Mouse (Mus musculus): ENCODE results near the gene Lrrc36. TPM values are rescaled to one million over a fixed set of nuclear protein-coding genes. Genes with fewer than 3 reads are reported as not detected.

Gene Lrrc36
- polyA plus RNA-seq, 1 experiment from 2014 or later: 0.34 TPM

DNA sequence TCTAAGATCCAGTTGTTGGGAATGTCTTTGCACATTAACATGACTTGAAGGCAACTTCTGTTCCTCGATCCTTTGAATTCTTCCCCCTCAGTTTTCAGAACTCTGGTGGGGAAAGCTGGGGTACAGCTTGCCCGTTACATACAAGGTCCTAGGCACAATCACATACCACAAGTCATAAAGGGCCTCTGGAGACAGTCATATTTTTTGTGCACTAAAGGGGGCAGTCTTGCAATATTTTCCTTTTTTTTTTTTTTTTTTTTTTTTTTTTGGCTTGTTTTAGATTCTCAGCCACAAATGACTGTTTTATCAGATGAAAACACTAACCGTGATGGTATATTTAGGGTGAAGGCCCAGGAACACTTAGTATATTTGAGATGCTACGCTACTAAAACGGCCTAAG, 39.9 kb downstream of the Lrrc36 start:
- 57% methylated on average over 5 of the region's 5 CpGs for WGBS
- H3K36me3 ChIP-seq (ENCODE audit: insufficient read depth, low read length): no peaks in the 10 kb centered on the region
- no peaks in the 10 kb centered on the region for H3K27me3 ChIP-seq (ENCODE audit: insufficient read depth, low read length)
- no peak overlapping the region for H3K4me2 ChIP-seq (ENCODE audit: low read length)
- no peak overlapping the region for H3K27ac ChIP-seq
- TF ChIP-seq CTCF (IDR thresholded peaks at IDR 0.05; ENCODE audit: low read depth): peak; percentile 53
- H3K9me3 ChIP-seq (replicated peaks; ENCODE audit: low read length): no peaks in the 10 kb centered on the region
- ATAC-seq (replicated peaks; ENCODE audit: low FRiP score, low read depth): no peak
- no peak overlapping the region for H3K9ac ChIP-seq (ENCODE audit: low read depth, low read length)
- peak; percentile 50 for DNase-seq (ENCODE audit: low spot score)
- no peak overlapping the region for H3K4me3 ChIP-seq (replicated peaks; ENCODE audit: low read depth, low read length)
- no peaks in the 10 kb centered on the region for H3K4me1 ChIP-seq (replicated peaks; ENCODE audit: insufficient read depth, low read length)

- H3K4me1 ChIP-seq (replicated peaks; ENCODE audit: insufficient read depth, low read length): no peaks in the 10 kb centered on the region
- H3K9ac ChIP-seq (ENCODE audit: low read depth, low read length): no peak overlapping the region
- no peak for TF ChIP-seq CTCF (IDR thresholded peaks at IDR 0.05; ENCODE audit: low read depth)
- no peak overlapping the region for H3K4me3 ChIP-seq (replicated peaks; ENCODE audit: low read depth, low read length)
- ATAC-seq (replicated peaks; ENCODE audit: low FRiP score, low read depth): no peak
- 50% methylated on average over 5 of the region's 5 CpGs for WGBS
- no peaks in the 10 kb centered on the region for H3K27me3 ChIP-seq (ENCODE audit: insufficient read depth, low read length)
- no peak overlapping the region for H3K27ac ChIP-seq
- H3K36me3 ChIP-seq (ENCODE audit: insufficient read depth, low read length): no peaks in the 10 kb centered on the region
- H3K9me3 ChIP-seq (replicated peaks; ENCODE audit: low read length): no peaks in the 10 kb centered on the region
- no peak overlapping the region for H3K4me2 ChIP-seq (ENCODE audit: low read length)
- no peak for DNase-seq (ENCODE audit: low spot score)
These were observed 40.7 kb downstream of the Lrrc36 start for GRCm38 (mm10) chr8:105454088-105454487.

DNA sequence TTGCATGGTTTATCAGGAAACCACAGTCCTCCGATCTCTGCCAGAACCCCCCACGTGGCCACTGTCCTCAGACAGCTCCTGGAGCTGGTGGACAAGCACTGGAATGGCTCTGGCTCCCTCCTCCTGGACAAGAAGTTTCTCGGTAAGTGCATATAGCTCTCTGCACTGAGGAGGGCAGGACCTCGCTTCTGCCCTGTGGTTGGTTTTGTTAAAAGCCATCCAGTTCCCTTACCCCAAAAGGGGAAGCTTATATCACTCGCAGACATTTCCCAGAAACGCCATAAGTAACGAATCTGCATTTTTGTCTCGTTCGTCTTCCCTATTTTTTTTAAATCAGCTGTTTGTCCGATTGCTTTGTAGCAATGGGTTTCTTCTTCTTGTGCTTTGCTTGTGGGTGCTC, 41.8 kb downstream of the Lrrc36 start:
- no peak for TF ChIP-seq CTCF (IDR thresholded peaks at IDR 0.05; ENCODE audit: low read depth)
- Histone ChIP-seq H3K27me3 (ENCODE audit: insufficient read depth, low read length) (no peaks in the 10 kb centered on the region), H3K9me3 (replicated peaks; ENCODE audit: low read length) (no peaks in the 10 kb centered on the region), H3K27ac (no peak overlapping the region), H3K36me3 (ENCODE audit: insufficient read depth, low read length) (no peaks in the 10 kb centered on the region), H3K4me2 (ENCODE audit: low read length) (no peak overlapping the region), H3K9ac (ENCODE audit: low read depth, low read length) (no peak overlapping the region), H3K4me1 (replicated peaks; ENCODE audit: insufficient read depth, low read length) (no peaks in the 10 kb centered on the region), H3K4me3 (replicated peaks; ENCODE audit: low read depth, low read length) (no peak overlapping the region)
- no peak for ATAC-seq (replicated peaks; ENCODE audit: low FRiP score, low read depth)
- WGBS: 61% methylated on average over 10 of the region's 10 CpGs
- no peak for DNase-seq (ENCODE audit: low spot score)

GRCm38 (mm10) chr8:105461085-105461803, 47.9 kb downstream of the Lrrc36 start:
- H3K4me2 ChIP-seq (ENCODE audit: low read length): no peak overlapping the region
- no peaks in the 10 kb centered on the region for H3K27me3 ChIP-seq (ENCODE audit: insufficient read depth, low read length)
- no peaks in the 10 kb centered on the region for H3K36me3 ChIP-seq (ENCODE audit: insufficient read depth, low read length)
- no peak overlapping the region for H3K4me3 ChIP-seq (replicated peaks; ENCODE audit: low read depth, low read length)
- no peak overlapping the region for H3K27ac ChIP-seq
- TF ChIP-seq CTCF (IDR thresholded peaks at IDR 0.05; ENCODE audit: low read depth): no peak
- DNase-seq (ENCODE audit: low spot score) (no peak), ATAC-seq (replicated peaks; ENCODE audit: low FRiP score, low read depth) (no peak)
- no peaks in the 10 kb centered on the region for H3K9me3 ChIP-seq (replicated peaks; ENCODE audit: low read length)
- 27% methylated on average over 13 of the region's 13 CpGs for WGBS
- H3K4me1 ChIP-seq (replicated peaks; ENCODE audit: insufficient read depth, low read length): no peaks in the 10 kb centered on the region
- no peak overlapping the region for H3K9ac ChIP-seq (ENCODE audit: low read depth, low read length)

DNA sequence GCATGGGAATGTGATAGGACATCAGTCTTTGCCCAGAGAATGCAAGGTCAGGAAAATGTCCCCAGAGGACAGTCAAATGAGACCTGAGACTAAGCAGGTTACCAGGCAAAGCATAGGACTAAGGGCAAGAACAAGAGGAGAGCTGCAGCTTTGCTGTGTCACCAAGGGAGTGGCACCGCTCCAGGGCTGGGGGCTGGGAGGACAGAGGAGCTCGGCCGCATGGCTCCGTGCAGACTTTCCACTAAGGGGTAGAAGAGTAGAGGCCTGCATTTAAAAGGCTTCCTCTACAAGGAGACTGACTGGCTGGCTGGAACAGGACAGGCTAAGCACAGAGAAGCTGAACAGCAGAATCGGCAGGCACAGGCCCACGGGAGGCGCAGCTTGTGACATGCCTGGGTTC, 51.2 kb downstream of the Lrrc36 start:
- Histone ChIP-seq H3K9ac (ENCODE audit: low read depth, low read length) (no peak overlapping the region), H3K36me3 (ENCODE audit: insufficient read depth, low read length) (no peaks in the 10 kb centered on the region), H3K27ac (no peak overlapping the region), H3K27me3 (ENCODE audit: insufficient read depth, low read length) (no peaks in the 10 kb centered on the region), H3K9me3 (replicated peaks; ENCODE audit: low read length) (no peaks in the 10 kb centered on the region), H3K4me2 (ENCODE audit: low read length) (no peak overlapping the region), H3K4me3 (replicated peaks; ENCODE audit: low read depth, low read length) (no peak overlapping the region), H3K4me1 (replicated peaks; ENCODE audit: insufficient read depth, low read length) (no peaks in the 10 kb centered on the region)
- ATAC-seq (replicated peaks; ENCODE audit: low FRiP score, low read depth) (no peak), DNase-seq (ENCODE audit: low spot score) (no peak)
- WGBS: 58% methylated on average over 7 of the region's 7 CpGs
- no peak for TF ChIP-seq CTCF (IDR thresholded peaks at IDR 0.05; ENCODE audit: low read depth)

DNA sequence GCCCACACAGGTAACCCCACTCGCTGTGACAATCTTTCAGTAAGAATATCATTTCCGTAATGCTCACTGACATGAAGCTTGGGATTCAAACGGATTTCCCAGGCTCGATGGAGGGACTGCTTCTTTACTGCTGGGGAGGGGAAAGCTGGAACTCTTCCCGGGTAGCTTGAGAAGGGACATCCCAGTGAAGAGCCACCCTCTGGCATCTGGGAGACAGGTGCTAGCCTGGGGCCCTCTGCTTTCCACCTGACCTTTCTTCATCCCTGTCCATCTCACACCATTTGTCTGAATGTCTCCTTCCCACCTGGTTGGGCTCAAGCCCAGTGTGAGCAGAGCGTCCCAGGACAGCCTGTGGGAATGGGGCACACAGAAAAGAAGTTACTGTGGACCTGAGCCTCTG, 52.9 kb downstream of the Lrrc36 start:
- H3K4me2 ChIP-seq (ENCODE audit: low read length): no peak overlapping the region
- H3K4me1 ChIP-seq (replicated peaks; ENCODE audit: insufficient read depth, low read length): peaks cover 6% of the 10 kb centered on the region; the same call in 1 of the 2 replicates
- H3K9me3 ChIP-seq (replicated peaks; ENCODE audit: low read length): no peaks in the 10 kb centered on the region
- no peak overlapping the region for H3K4me3 ChIP-seq (replicated peaks; ENCODE audit: low read depth, low read length)
- DNase-seq (ENCODE audit: low spot score): no peak
- WGBS: 82% methylated on average over 6 of the region's 6 CpGs
- no peaks in the 10 kb centered on the region for H3K27me3 ChIP-seq (ENCODE audit: insufficient read depth, low read length)
- no peaks in the 10 kb centered on the region for H3K36me3 ChIP-seq (ENCODE audit: insufficient read depth, low read length)
- ATAC-seq (replicated peaks; ENCODE audit: low FRiP score, low read depth): no peak
- TF ChIP-seq CTCF (IDR thresholded peaks at IDR 0.05; ENCODE audit: low read depth): no peak
- no peak overlapping the region for H3K27ac ChIP-seq
- H3K9ac ChIP-seq (ENCODE audit: low read depth, low read length): no peak overlapping the region
